8 mouse cellular contexts compared by ENCODE assay signal in genomic region chr7:118976414-118977166, GRCm38 (mm10). TPM values are rescaled to one million over a fixed set of nuclear protein-coding genes. Genes with fewer than 3 reads are reported as not detected.
DNase-seq lines count a peak whose midpoint lies in the region; ATAC-seq and TF ChIP-seq lines count a peak whose summit lies in the region.

No protein-coding gene starts in this region.

- no peak overlapping the region for H3K4me2 ChIP-seq in intestine, embryonic 15.5 days (replicated peaks)
- no peak overlapping the region for H3K4me2 ChIP-seq in intestine, postnatal 0 days (replicated peaks; ENCODE audit: low read depth)
- peak overlapping the region; percentile 29 for H3K4me2 ChIP-seq in forebrain, embryonic 15.5 days (replicated peaks)
- H3K4me2 ChIP-seq in neural tube, embryonic 13.5 days, result peak overlapping the region; percentile 40

- H3K27me3 ChIP-seq in intestine, embryonic 15.5 days (replicated peaks), result no peaks in the 10 kb centered on the region
- no peaks in the 10 kb centered on the region for H3K27me3 ChIP-seq in intestine, postnatal 0 days (replicated peaks; ENCODE audit: control insufficient read depth, insufficient read depth, low read length)
- no peaks in the 10 kb centered on the region for H3K27me3 ChIP-seq in forebrain, embryonic 15.5 days
- H3K27me3 ChIP-seq in neural tube, embryonic 13.5 days, result no peaks in the 10 kb centered on the region

- 0 out of 2 replicates have a peak, but pooled peaks have one; percentile 6 for ATAC-seq in intestine, embryonic 15.5 days
- no peak for ATAC-seq in intestine, postnatal 0 days
- ATAC-seq in forebrain, embryonic 15.5 days (replicated peaks), result peak; percentile 62
- peak; percentile 57 for ATAC-seq in neural tube, embryonic 13.5 days (ENCODE audit: low read depth)

- H3K4me3 ChIP-seq in intestine, embryonic 15.5 days (replicated peaks), result no peak overlapping the region
- no peak overlapping the region for H3K4me3 ChIP-seq in intestine, postnatal 0 days (ENCODE audit: low read depth, low read length)
- H3K4me3 ChIP-seq in forebrain, embryonic 15.5 days, result peak overlapping the region; percentile 16
- peak overlapping the region; percentile 21 for H3K4me3 ChIP-seq in neural tube, embryonic 13.5 days

- intact Hi-C loops in heart, postnatal 25 days (cut with DNase I), result no loop called here
- intact Hi-C loops in left cerebral cortex, postnatal 25 days (cut with DNase I), result loop anchor here (5.0 kb wide), 1 partner anchor 89 kb away; no protein-coding TSS in a partner anchor

- peak; percentile 91 for DNase-seq in brain, adult 2 months (ENCODE audit: low read depth, low spot score)
- DNase-seq in heart, postnatal 25 days (ENCODE audit: low spot score), result peak; percentile 56
- peak; percentile 47 to 69 for DNase-seq in left cerebral cortex, postnatal 25 days (ENCODE audit: low spot score in 2 of 2)
- no peak for DNase-seq in adipocyte (ENCODE audit: low spot score)

- H3K27ac ChIP-seq in intestine, embryonic 15.5 days, result no peak overlapping the region
- H3K27ac ChIP-seq in intestine, postnatal 0 days (ENCODE audit: low read depth, low read length), result no peak overlapping the region
- peak overlapping the region; percentile 61 for H3K27ac ChIP-seq in forebrain, embryonic 15.5 days (replicated peaks)
- H3K27ac ChIP-seq in neural tube, embryonic 13.5 days (replicated peaks), result peak overlapping the region; percentile 59

- no peak overlapping the region for H3K9ac ChIP-seq in intestine, embryonic 15.5 days
- H3K9ac ChIP-seq in intestine, postnatal 0 days (ENCODE audit: low read depth, low read length), result no peak overlapping the region
- H3K9ac ChIP-seq in forebrain, embryonic 15.5 days (replicated peaks), result peak overlapping the region; percentile 20; the same call in 1 of the 2 replicates
- H3K9ac ChIP-seq in neural tube, embryonic 13.5 days, result peak overlapping the region; percentile 55; the same call in 1 of the 2 replicates

- no peaks in the 10 kb centered on the region for H3K36me3 ChIP-seq in intestine, embryonic 15.5 days
- no peaks in the 10 kb centered on the region; the same call in 1 of the 2 replicates for H3K36me3 ChIP-seq in intestine, postnatal 0 days (ENCODE audit: control insufficient read depth, insufficient read depth)
- H3K36me3 ChIP-seq in forebrain, embryonic 15.5 days, result peaks cover 6% of the 10 kb centered on the region; the same call in 1 of the 2 replicates
- peaks cover 19% of the 10 kb centered on the region; the same call in 1 of the 2 replicates for H3K36me3 ChIP-seq in neural tube, embryonic 13.5 days

- no peaks in the 10 kb centered on the region for H3K9me3 ChIP-seq in intestine, embryonic 15.5 days
- no peaks in the 10 kb centered on the region for H3K9me3 ChIP-seq in intestine, postnatal 0 days (ENCODE audit: control insufficient read depth)
- no peaks in the 10 kb centered on the region for H3K9me3 ChIP-seq in forebrain, embryonic 15.5 days
- H3K9me3 ChIP-seq in neural tube, embryonic 13.5 days, result no peaks in the 10 kb centered on the region

- WGBS in intestine, embryonic 15.5 days, result 48% methylated on average over 14 of the region's 14 CpGs
- WGBS in intestine, postnatal 0 days, result 58% methylated on average over 14 of the region's 14 CpGs
- WGBS in forebrain, embryonic 15.5 days, result 17% methylated on average over 14 of the region's 14 CpGs
- WGBS in neural tube, embryonic 13.5 days, result 42% methylated on average over 14 of the region's 14 CpGs

- no peaks in the 10 kb centered on the region for H3K4me1 ChIP-seq in intestine, embryonic 15.5 days (replicated peaks)
- H3K4me1 ChIP-seq in intestine, postnatal 0 days (replicated peaks; ENCODE audit: control insufficient read depth, insufficient read depth, low read length), result no peaks in the 10 kb centered on the region
- peaks cover 47% of the 10 kb centered on the region for H3K4me1 ChIP-seq in forebrain, embryonic 15.5 days
- peaks cover 48% of the 10 kb centered on the region for H3K4me1 ChIP-seq in neural tube, embryonic 13.5 days (replicated peaks)

- TF ChIP-seq CTCF in intestine, postnatal 0 days (IDR thresholded peaks at IDR 0.05; ENCODE audit: low read depth), result no peak

RNA-seq across cellular contexts. Expression of gene Gprc5b, which starts 18.4 kb away (rescaled TPM):
- polyA plus RNA-seq in intestine, embryonic 15.5 days (2015; fragmentation: Nextera tagmentation; extraction: Ambion mirVana), result 3.3 TPM in 2 replicates
- 0.66 and 1.5 TPM in 2 replicates for polyA plus RNA-seq in intestine, postnatal 0 days (2015; fragmentation: Nextera tagmentation; extraction: Ambion mirVana)
- polyA plus RNA-seq in forebrain, embryonic 15.5 days (2015; fragmentation: Nextera tagmentation; extraction: Ambion mirVana), result 6.5 and 7.3 TPM in 2 replicates
- 10 to 100 TPM; 13.9 to 15.7 TPM for total RNA-seq in heart, postnatal 25 days (2021)
- 10 to 100 TPM; 98.0 to 99.8 TPM for total RNA-seq in left cerebral cortex, postnatal 25 days (2021)
- polyA plus RNA-seq in neural tube, embryonic 13.5 days (2015; fragmentation: Nextera tagmentation; extraction: Ambion mirVana), result 6.9 and 7.0 TPM in 2 replicates

Comparison
In these comparisons a context has a peak if more than half of its experiments do, and no peak if none do; other contexts are left out.
1. H3K27ac ChIP-seq: peak in forebrain, embryonic 15.5 days (single experiment) and neural tube, embryonic 13.5 days (single experiment); none in intestine, embryonic 15.5 days (single experiment) and intestine, postnatal 0 days (single experiment).
2. H3K4me2 ChIP-seq: peak in forebrain, embryonic 15.5 days (single experiment) and neural tube, embryonic 13.5 days (single experiment); none in intestine, embryonic 15.5 days (single experiment) and intestine, postnatal 0 days (single experiment).
3. H3K4me3 ChIP-seq: peak in forebrain, embryonic 15.5 days (single experiment) and neural tube, embryonic 13.5 days (single experiment); none in intestine, embryonic 15.5 days (single experiment) and intestine, postnatal 0 days (single experiment).
4. H3K9ac ChIP-seq: peak in forebrain, embryonic 15.5 days (single experiment) and neural tube, embryonic 13.5 days (single experiment); none in intestine, embryonic 15.5 days (single experiment) and intestine, postnatal 0 days (single experiment).